Mouse (Mus musculus): ENCODE measurements at regions not wholly inside any gene's neighbourhood (a gene's known extent, or its start where the extent isn't known, plus 50 kb on each side); places are given as distances from the start of the nearest gene placed in this dataset.

DNA sequence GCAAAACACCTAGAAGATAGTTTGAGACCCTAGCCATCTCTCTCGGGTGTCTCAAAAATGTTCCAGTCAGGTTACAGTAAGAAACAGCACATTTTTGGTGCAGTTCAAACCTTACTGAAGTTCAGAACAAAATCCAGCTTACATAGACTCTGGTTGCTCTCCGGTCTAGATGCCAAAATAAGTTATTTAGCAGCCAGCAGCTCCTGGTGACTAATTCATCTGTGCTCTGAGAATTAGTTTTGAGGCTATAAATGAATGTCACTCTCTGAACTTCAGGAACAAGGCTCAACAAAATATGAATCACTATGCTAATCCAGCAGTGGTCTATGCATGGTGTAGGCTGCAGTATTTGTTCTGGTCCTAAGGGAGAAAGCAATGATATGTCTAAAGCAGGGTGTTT, 238.6 kb downstream of the Rnf152 start:
- in situ Hi-C loops (cut with MseI, MboI): no loop called here

DNA sequence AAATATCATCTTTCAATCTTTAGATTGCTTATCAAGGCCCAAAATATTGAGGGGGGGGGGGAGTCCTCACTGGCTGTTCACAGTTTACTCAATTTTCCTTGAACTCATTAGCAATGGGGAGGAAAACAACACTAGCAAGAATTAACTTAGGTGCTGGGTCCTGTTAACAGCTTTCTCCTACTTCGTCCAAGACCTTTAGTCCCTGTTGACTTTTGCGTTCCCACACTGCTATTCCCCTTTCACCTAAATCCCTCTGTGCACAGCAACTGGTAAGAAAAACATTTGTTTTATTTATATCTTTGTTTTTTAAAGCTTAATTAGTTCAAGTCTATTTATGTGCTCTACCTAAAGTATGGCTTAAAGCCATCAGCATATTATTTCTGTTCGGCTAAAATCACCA, 240.3 kb downstream of the Rnf152 start:
- in situ Hi-C loops (cut with MseI, MboI): no loop called here

DNA sequence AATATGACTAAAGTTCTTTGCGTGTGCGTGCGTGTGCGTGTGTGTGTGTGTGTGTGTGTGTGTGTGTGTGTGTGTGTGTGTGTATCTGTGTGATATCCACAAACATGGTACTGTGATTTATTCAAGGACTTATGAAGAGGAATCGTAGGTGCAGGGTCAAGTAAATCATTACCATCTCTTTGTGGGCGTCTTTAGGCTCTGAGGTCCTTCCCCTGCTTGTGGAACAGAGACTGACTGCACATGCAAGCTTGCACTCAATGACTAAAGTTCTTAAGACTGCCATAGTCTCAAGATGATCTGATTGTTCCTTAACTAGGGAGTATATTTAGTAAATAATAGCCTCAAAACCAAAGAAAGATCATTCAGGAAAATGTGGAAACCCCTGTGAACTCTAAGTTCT, 241.1 kb downstream of the Rnf152 start:
- in situ Hi-C loops (cut with MseI, MboI): no loop called here

DNA sequence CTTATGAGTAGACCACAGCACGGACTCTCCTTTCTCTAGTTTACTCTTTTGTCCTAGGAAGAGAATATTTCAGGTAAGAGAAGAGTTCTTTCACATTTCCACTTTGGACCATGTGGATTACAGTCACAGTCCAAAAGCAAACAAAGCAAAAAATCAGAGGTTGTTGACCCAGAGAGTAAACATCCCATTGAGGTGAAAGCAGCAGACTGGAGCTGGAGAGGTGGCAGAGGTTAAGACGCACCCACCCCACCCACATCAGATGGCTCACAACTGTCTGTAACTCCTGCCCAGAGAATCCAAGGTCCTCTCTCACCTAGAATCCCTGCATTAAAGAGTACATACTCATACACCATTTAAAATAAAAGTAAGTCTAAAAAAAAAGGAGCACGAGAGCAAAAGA, 241.7 kb downstream of the Rnf152 start:
- in situ Hi-C loops (cut with MseI, MboI): no loop called here

DNA sequence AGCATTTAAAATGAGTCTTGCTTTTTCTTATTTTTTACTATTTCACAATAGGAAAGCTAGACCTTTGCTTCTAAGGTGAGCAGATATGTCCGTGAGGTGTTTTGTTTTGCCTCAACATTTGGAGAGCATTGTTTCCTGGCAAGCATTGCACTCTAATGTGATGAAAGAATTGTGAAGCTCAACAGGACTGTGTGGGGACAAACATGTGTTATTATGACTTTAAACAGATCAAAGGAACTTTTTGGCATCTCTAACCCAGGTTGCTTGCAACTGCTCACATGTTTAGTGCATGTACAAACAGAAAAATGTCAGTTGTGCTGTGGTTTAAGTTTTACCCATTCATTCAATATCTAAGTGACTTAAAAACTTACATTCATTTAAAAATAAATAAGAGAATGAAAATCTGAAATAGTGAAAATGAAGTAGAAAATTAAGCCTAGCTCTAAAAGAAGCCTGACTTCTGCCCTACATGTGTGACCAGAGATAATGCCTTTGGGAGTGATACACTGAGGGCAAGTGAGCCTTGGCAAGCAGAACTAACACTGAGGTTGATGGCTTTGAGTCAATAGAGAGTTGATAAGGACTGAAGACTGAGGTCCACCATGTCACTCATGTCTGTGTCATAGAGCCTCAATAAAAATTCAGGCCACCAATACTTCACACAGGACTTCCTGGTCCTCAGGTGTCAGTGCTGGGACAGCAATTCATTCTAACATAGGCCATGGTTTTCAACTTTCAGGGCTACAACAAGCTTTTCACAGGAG, 243.6 kb downstream of the Rnf152 start:
- in situ Hi-C loops (cut with MseI, MboI): no loop called here

DNA sequence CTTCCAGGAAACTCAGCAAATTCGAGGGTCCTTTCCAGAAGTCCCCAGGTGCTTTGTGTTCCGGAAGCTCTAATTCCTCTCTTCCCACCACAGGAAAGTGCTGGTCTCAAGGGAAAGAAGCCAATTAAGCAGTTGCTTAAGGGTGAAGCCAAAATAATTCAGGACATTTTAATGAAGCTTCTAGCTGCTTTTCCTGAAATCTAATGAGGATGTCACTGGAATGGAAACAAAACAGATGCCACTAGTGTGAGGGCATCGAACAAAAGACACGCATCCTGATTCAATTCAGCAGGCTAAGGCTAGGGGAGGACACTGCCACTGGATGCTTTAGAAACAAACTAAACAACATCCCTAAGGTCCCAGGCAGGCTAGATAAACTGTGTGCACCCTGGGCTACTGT, 245.3 kb downstream of the Rnf152 start:
- in situ Hi-C loops (cut with MseI, MboI): no loop called here

DNA sequence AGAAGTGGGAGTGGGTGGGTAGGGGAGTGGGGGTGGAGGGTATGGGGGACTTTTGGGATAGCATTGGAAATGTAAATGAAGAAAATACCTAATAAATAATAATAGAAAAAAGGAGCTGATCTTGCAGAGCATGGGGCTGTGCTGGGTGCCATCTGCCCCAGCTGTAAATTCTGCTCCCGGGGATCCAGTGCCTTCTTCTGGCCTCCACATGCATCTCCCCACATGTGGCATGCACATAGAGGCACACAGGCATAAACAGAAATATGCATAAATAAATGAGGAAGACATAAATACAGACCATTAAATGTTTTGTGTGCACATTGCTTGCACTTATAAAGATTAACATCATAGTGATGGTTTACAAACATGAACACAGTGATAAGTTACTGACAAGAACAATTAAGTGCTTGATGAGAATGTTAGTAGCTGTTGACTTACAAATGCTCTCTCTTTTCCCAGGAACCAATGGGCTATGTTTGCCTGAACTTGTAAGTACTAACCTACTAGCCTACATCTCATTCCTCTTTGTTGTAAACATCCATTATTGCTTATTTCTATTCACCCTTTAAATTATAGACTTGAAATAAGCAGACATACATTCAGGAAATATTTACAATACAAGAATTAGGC, 245.8 kb downstream of the Rnf152 start:
- in situ Hi-C loops (cut with MseI, MboI): no loop called here

DNA sequence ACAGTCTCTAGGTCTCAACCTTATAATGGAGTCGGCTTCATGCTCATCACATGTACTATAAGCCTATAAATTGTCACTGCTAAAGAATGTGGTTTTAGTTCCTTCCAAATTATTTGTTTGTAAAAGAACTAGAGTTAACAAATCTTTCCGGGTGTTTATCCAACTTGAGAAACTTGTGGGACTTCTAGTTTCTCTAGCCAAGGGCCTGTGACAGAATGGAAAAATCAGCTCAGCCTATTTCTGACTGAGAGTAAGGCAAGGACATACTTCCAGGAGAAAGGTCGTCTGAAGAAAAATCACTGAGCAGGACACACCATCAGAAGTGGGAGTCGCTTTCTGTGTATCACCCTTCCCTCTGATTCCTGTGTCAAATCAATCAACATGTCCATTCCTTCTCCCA, 248.7 kb downstream of the Rnf152 start:
- in situ Hi-C loops (cut with MseI, MboI): no loop called here

DNA sequence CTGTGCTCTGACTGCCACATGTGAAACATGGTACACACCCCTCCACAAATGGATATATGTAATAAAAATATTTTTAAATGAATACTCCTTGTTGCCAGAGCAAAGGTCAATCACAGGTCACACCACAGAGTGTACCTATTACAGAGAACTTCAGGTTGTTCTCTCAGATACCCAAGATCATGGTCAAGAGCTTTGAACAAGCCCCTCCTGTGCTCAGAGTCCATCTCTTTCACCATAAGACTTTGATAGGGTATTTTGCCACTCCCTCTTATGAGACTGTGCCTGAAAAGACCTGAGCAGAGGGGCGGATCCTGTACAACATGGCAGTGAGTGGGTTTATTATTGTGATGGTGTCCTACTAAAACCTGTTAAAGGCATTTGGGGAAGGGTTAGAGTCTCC, 249.3 kb downstream of the Rnf152 start:
- in situ Hi-C loops (cut with MseI, MboI): no loop called here

DNA sequence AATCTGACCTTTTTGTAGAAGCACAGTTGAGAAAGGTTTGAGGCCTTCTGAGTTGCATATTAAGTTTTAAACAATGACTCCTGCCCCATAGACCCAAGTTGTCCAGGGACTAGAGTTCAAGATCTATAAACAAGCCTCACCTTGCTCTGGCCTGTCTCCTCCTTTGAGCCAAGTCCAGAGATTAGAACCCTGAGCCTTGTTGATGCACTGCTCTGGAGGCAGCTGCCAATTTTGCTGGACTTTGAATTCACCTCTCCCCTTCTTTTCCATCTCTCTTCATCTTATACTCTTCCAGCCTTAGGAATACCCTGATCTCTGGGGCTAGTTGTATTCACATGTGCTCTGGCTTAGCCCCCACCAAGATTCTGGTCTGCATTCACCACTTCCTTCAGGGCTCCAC, 251.3 kb downstream of the Rnf152 start:
- in situ Hi-C loops (cut with MseI, MboI): no loop called here

DNA sequence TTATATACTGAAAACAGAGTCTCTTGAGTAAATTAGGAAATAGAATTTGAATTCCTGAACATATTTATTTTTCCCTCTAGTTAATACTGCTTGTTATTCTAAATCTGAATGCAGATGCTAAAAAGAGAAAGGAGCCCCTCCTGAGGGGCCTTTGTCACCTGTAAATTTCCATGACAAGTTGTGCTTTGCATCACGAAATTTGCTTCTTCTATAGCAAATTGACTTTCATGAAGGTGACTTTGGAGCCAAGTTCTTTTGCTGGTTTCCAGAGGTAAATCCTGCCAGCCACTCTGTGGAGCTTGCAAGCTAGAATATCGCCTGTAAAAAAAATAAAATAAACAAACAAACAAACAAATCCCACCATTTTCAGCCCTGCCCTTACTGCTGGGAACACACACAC, 261.4 kb downstream of the Rnf152 start:
- in situ Hi-C loops (cut with MseI, MboI): loop anchor here in 1 of 2 experiments (10.0 to 25.0 kb wide), 2 partner anchors 270 to 542 kb away; no protein-coding TSS in a partner anchor

DNA sequence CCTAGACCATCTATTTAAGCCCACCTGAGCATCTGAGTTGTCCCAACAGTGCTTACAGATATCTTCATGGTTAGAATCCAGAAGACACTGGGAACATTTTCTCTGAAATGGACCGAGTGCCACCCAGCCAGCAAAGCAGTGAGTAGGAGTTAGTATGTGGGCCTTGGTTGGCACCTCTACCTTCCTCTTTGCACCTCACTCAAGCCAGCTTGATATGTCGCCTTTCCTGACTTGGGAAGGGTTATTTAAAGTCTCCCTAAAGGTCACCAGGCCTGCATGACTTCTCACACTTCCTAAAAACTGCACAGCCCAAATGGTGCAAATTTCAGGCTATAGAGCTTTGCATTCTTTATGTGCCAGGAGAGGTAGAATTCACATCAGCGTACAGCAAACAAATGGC, 262.0 kb downstream of the Rnf152 start:
- in situ Hi-C loops (cut with MseI, MboI): loop anchor here in 1 of 2 experiments (10.0 to 25.0 kb wide), 2 partner anchors 270 to 543 kb away; no protein-coding TSS in a partner anchor

DNA sequence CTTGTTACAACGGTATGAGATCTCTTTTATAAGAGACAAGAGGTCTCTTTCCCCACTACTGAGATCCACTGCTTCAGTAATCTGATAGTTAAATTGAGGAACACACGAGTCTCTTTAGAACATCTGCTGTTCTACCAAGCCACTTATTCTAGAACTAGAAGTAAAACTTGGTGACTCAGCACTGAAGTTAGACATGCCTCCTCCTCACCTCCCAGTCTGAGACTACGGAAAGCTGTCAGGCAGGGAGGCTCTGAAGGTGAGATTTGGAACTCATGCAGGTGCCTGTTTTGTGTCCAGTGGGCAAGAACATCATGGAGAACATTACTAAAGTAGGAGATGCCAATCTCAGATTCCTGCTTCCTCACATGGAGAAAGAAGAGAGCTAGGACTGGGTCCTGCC, 262.6 kb downstream of the Rnf152 start:
- in situ Hi-C loops (cut with MseI, MboI): loop anchor here in 1 of 2 experiments (10.0 to 25.0 kb wide), 2 partner anchors 271 to 543 kb away; no protein-coding TSS in a partner anchor

DNA sequence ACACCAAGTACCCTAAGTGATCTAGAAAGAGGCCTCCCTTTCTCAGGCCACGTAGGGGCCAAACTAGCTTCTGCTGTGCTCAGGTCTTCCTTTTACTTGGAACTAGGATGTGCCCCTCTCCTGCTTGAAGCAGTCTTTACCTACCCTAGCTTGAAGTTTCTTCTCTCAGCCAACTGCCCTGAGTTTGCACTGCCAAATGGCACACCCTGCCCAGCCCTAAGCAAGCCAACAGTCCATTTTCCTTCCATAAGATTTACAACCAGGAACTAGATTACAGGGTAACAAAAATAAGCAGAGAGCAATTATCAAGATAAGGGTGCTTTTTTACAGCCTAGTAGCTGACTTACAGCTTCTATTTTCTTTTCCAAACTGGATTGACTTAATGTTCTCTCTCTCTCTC, 263.5 kb downstream of the Rnf152 start:
- in situ Hi-C loops (cut with MseI, MboI): loop anchor here in 1 of 2 experiments (10.0 to 25.0 kb wide), 2 partner anchors 272 to 544 kb away; no protein-coding TSS in a partner anchor

DNA sequence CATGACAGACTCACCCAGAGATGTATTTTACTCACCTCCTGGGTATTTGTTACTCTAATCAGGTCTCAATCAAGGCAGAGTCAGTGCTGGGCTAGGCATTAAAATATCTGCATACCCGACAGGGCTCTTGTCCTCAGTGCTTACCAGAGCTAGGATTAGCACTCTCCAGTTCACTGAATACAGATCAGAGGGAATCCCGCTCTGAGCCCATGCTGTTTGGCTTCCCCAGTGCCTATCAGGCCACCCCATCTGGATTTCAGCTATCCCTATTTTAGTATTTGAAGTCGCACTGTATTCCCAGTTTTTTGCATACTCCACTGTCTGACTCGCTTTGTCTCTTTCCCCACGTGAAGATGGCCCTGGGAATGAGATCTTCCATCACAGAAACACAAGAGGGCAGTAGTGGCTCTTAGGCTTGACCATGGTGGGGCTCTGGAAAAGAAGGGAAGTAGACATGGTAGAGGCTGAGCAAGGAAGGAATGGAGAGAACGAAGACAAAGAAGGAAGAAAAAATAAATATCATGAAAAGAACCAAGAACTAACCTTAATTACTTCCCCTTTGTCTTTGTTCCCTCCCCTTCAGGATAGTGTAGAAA, 264.1 kb downstream of the Rnf152 start:
- in situ Hi-C loops (cut with MseI, MboI): loop anchor here in 1 of 2 experiments (10.0 to 25.0 kb wide), 2 partner anchors 272 to 545 kb away; no protein-coding TSS in a partner anchor

DNA sequence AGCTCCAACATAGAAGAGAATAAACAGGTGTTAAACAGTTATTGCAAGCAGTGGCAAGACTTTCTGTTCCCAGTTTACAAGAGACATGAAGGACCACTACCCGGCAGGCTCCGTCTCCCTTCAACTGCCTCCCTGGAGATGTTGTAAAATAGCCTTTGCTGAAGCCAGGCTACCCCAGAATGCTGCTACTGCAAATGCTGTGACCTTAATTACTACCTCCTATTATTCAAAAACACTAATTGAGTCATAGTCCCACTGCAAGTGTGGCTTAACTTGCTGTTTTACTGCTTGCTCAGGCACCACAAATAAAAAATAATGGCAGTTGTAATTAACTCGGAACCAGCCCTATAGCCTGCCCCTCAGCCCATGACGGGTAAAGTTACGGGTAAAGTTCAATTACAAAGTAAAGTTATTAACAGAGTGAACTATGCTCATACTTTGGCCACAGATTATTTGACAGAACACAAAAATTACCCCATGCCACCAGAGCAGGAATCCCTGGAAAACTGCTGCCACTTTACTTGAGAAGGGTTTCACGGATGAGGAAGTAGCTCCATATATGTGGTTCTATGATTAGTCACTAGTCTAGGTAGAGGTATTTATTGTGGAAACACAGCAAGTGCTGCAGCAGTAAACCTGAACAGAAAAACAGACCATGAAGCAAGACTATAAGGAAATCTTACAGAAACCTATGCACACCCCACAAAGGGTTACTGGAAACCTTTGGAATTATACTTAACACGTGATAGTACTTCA, 267.6 kb downstream of the Rnf152 start:
- in situ Hi-C loops (cut with MseI, MboI): loop anchor here in 1 of 2 experiments (25.0 kb wide), 1 partner anchor 548 kb away; no protein-coding TSS in a partner anchor

DNA sequence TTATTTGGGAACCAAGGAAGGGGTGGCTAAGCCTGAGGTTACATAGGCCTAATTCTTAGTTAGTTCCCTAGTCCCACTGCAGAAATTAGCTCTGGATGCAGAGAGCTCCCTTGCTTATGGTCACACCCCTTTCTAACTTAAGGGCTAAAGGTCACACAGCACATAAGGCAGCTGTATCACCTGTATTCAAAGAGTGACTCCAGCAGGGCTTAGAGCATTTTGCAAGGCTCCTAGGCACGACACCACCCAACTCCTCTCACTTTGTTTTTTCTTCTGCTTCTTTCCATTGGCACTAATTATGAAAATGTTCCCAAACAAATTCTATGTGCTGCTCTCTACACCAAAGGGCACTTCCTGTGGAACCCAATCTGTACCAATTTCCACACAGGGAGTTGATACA, 268.9 kb downstream of the Rnf152 start:
- in situ Hi-C loops (cut with MseI, MboI): loop anchor here in 1 of 2 experiments (25.0 kb wide), 1 partner anchor 550 kb away; no protein-coding TSS in a partner anchor

DNA sequence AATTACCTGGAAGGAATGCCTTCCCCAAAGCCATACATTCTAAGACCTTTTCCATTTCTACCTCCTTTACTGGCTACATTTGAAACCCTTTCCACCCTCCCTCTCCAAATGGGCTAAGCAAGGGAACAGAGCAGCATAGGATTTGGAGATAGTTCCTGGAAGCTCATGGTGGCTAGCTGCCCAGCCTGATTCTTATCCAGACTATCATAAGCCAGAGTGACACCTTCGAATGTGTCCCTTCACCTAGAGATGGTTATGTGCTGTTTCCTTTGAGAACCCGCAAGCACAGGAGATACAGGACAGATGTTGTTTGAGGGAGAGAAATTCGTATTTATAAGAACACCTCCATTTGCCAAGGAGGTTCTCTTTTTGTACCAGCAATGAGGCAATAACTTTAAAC, 272.0 kb downstream of the Rnf152 start:
- in situ Hi-C loops (cut with MseI, MboI): loop anchor here in 1 of 2 experiments (25.0 kb wide), 1 partner anchor 553 kb away; no protein-coding TSS in a partner anchor

DNA sequence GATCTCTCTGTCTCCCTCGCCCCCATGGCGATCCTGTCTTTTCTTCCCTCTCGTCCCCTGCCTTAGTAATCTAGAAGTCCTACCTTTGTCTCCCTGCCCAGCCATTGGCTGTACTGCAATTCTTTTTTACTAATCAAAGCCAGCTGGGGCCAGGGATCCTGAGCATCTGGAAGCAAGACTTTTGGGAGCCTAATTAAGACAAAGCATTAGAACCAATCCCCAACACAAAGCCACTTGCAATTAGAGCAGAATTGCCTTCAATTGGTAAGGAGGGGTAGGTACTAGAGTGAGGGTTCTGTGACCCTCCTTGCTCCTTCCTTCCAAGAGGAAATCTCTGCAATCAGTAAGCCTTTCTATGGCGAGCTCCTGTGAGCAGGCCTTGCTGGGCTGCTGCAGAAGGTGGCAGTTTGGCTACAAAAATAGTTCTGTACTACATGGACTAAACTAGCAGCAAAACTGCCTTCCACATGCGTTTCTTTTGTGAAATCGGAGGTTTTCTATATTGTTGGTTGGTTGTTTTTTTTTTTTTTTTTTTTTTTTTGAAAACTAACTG, 272.9 kb downstream of the Rnf152 start:
- in situ Hi-C loops (cut with MseI, MboI): loop anchor here in 1 of 2 experiments (25.0 kb wide), 1 partner anchor 554 kb away; no protein-coding TSS in a partner anchor

DNA sequence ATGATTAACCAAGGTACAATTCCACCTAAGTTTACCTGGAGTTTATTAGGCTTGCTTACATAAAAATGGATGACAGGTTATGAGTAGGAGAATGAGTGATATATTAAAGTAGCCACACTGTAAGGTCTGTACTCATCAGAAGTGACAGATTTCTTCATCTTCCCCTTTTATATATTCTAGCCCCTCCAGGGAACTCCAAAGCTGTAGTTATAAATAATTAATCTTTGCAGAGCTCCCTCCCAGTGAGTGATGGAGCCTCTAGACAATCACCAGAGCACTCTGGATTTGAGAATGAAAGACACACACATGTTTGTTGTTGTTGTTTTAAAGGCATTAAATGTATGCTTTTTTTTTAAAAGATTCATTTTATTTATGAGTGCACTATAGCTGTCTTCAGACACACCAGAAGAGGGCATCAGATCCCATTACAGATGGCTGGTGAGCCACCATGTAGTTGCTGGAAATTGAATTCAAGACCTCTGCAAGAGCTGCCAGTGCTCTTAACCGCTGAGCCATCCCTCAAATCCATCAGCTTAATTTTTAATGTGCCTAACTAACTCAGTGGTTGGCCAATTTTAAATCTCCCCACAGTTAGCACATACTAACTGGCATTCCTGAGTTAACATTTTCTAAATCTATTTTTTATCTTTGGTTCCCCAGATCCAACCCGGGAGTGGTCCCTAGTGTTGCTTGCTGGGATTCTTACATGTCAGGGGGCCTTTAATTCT, 273.5 kb downstream of the Rnf152 start:
- in situ Hi-C loops (cut with MseI, MboI): loop anchor here in 1 of 2 experiments (25.0 kb wide), 1 partner anchor 554 kb away; no protein-coding TSS in a partner anchor
